Mouse (Mus musculus) forebrain, embryonic 11.5 days (tissue): ENCODE measurements around the gene Cat. TPM values are rescaled to one million over a fixed set of nuclear protein-coding genes. Genes with fewer than 3 reads are reported as not detected.

Experiments
- polyA plus RNA-seq: library from polyadenylated mRNA; unstranded; fragments of >200 nt; fragmentation: Nextera tagmentation; extraction: Ambion mirVana; gene quantifications from 2 replicates; pipeline ENCODE4 v1.2.1, GENCODE M21; 2014

The Cat gene
- polyA plus RNA-seq, 1 experiment from 2014 or later, result 139 TPM

Other genes with a start within 250 kb of the Cat start
- gene Ehf, start 181.9 kb downstream of the Cat start, polyA plus RNA-seq, result 0.12 TPM in 1 of 2 replicates, not detected in the other
- 0.11 and 0.12 TPM in 2 replicates for gene Elf5, start 73.5 kb downstream of the Cat start, polyA plus RNA-seq
- gene Abtb2, start 81.2 kb upstream of the Cat start, polyA plus RNA-seq, result 14.1 and 15.9 TPM in 2 replicates